Mouse (Mus musculus) gastrocnemius, postnatal 25 days (tissue): ENCODE measurements around the gene Ccl12. TPM values are rescaled to one million over a fixed set of nuclear protein-coding genes. Genes with fewer than 3 reads are reported as not detected.

Experiments used
- DNase-seq: peaks from one replicate; pipeline ENCODE4 v3.0.0; 2022
- long read RNA-seq, 2 experiments: library from polyadenylated mRNA; stranded (forward); transcript quantifications; one replicate each; pipeline ENCODE4 v2.0.0; 2021
- total RNA-seq, 2 experiments: library from RNA; stranded (reverse); gene quantifications; 1 replicate in 1 of 2; 2 replicates in 1 of 2; pipeline ENCODE4 v1.2.3; 2021

Gene Ccl12
- not detected for total RNA-seq
- long read RNA-seq, experiment 1: 0 reads
- long read RNA-seq, experiment 2, partial matches to known transcripts: 0 of 1 reads
- long read RNA-seq, experiment 2, other reads (novel, unspliced or antisense): 1 of 1 reads

GRCm38 (mm10) chr11:82101529-82101928 lies at the start of gene Ccl12:
Gene Ccl12, plus strand, starts transcription at chr11:82101845.
- DNase-seq: no peak

DNA sequence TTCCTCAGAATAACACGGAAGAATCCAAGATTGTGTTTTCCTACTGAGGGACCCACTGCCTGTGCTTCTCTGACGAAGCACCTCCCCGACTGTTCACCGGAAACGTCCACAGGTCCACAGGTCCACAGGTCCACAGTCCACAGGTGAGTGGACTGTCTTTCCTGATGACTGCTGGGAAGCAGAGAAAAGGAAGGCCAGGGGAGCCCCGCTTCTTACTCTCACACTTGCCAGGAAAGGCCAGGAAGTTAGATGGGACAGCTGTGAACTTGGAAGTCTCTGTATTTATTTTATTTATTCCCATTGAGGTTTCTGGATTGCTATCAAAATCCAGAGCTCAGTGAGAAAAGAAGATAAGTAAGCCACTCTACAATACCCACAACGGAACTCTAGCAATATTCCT lies 47.8 kb upstream of the Ccl12 start:
- DNase-seq: no peak

DNA sequence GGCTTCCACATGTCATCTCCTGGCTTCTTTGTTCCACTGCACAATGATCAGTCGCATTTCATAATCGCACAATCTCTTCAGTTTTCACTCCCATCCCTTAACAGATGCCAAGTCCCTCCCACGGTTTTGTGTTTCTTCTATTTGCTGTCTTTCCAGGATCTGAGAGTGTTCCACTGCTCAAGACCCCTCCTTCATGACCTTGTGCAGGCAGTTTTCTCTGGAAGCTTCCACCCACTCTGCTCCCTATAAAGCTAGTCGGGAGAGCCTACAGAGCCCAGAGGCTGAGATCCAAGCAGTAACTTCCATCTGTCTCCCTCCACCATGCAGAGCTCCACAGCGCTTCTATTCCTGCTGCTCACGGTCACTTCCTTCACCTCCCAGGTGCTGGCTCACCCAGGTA lies 44.0 kb upstream of the Ccl12 start, which contains the start of gene Ccl11:
Gene Ccl11 (plus strand): TSS at position 178 of the 400 bp plus-strand sequence.
- DNase-seq: peak; percentile 36

DNA sequence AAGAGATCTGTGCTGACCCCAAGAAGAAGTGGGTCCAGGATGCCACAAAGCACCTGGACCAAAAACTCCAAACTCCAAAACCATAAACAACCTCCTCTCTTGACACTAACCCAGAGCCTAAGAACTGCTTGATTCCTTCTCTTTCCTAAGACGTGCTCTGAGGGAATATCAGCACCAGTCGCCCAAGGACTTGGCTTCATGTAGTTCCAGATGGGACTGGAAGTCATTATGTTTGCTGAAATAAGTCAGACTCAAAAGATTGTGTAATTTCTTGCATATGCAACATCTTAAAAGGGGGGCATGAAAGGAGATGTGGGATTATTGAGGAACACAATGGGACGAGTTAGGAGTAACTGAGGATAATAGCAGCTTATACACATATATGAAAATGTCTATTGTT lies 39.4 kb upstream of the Ccl12 start:
- peak; percentile 15 for DNase-seq

DNA sequence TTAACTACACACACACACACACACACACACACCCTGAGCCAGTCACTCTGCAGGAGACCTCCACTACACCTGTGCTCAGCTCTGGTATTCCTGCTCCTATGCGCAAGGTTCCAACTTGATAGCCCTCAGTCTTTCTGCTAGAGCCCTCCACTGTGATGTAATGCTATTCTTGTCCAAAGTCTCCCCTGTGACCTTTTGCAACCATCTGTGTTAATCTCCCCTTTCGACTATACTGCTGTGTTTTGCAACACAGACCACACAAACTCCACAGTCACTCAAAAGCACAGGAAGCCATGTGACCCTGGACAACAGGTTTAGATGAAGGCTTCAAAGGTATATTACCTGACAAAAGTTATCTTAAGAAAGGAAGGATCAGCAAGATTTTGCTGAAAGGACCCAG lies 38.2 kb upstream of the Ccl12 start:
- DNase-seq: no peak

- no peak for DNase-seq
Observed at GRCm38 (mm10) chr11:82066953-82067571, 34.6 kb upstream of the Ccl12 start.

DNA sequence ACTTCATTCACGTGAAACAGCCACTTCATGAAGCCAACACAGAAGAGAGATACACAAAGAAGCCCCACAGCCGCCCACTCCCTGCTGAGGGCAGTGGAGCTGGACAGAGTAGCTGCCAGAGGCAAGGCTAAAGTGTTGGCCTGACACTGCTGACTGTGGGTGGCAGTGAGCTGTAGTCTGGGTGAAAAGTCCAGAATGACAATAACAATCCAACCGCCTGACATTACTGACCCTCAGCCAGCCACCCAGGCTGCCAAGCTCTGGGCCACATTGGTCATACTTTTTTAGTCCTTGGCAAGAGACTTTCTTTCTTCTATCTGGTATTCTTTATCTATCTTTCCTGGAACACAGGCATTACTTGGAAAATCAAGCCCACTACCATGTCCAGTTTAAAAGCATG lies 30.6 kb upstream of the Ccl12 start:
- DNase-seq: peak; percentile 35

- DNase-seq: no peak
Observed at GRCm38 (mm10) chr11:82072374-82072773, 29.3 kb upstream of the Ccl12 start.

DNA sequence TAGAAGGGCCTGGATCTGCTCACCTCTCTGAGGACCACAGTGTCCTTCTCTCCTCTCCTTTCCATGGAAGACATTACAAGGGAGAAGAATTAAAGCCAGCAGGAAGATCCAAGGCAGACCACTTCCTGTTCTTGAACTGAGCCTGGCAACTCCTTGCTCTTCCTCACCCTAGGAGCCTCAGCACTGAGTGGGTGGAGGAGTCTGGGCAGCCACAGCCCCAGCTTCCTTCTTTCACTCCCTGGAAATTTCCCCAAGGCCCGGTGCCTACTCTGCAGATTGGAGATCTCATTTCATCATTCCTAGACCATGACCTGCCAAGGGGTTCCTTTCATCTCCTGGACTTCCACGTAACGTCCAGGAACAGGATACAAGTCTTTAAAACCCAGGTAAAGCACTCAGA lies 28.7 kb upstream of the Ccl12 start:
- DNase-seq: no peak

GRCm38 (mm10) chr11:82073686-82074085 lies 28.0 kb upstream of the Ccl12 start:
- DNase-seq: no peak

- no peak for DNase-seq
Observed at GRCm38 (mm10) chr11:82077031-82077430, 24.6 kb upstream of the Ccl12 start.

- no peak for DNase-seq
Observed at GRCm38 (mm10) chr11:82078136-82078730, 23.4 kb upstream of the Ccl12 start.

GRCm38 (mm10) chr11:82080865-82081264 lies 20.8 kb upstream of the Ccl12 start:
- no peak for DNase-seq

DNA sequence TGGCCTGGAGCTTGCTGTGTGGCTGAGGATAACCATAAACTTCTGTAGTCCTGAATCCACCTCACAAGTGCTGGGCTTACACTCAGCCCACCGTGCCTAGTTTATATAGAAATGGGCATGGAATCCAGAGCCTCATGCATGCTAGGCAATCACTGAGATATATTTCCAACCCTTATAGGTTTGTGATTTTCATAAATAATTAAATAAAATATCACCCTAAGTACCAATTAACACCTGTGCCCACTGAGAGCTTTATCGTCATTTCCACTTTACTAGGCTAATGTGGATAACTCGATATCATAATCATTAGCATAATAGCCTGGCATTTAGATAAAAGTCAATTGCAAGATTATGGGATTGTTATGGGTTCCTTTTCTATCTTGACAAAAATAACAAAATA lies 17.3 kb upstream of the Ccl12 start:
- no peak for DNase-seq

DNA sequence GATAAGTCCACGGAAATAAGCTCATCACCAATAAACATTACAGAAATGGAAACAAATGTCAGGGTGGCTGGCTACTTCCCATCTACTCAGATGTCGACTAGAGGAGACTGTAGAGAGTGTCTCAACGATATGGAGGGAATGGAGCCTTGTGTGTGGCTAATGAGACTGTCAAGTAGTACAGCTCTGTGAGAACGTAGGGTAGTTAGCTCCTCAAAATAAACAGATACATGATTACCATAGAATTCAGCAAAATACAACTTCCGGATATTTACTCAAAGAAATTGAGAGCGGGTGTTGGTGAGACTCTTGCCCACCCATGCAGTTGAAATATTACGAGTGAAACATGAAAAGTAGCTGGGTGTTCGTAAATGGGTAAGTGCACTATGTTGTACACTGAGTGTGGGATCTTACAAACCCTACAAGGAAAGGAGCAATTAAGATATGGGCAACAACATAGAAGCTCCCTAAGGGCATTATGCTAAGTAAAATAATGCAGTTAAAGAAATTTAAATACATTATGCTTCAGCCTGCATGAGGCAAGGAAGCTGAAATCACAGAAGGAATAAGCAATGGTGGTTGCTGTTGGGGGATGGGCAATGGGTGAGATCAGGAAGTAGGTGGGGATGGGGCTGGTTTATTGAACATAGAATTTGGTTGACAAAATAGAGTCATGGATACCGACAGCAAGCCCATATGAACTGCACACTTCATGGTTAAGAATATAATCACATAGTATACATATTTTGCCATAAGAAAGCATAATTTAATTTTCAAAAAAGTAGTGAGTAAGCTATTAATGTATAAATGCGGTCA lies 1.9 kb upstream of the Ccl12 start:
- no peak for DNase-seq

GRCm38 (mm10) chr11:82101087-82101486 lies 558 bp upstream of the Ccl12 start:
- DNase-seq: no peak

GRCm38 (mm10) chr11:82109611-82110010 lies 8.0 kb downstream of the Ccl12 start:
- no peak for DNase-seq

GRCm38 (mm10) chr11:82110372-82111248 lies 9.0 kb downstream of the Ccl12 start:
- no peak for DNase-seq

- DNase-seq: no peak
Observed at GRCm38 (mm10) chr11:82114885-82115284, 13.2 kb downstream of the Ccl12 start, which contains the start of gene Ccl8. Gene Ccl8, plus strand, starts transcription at chr11:82115185.

GRCm38 (mm10) chr11:82116041-82116440 lies 14.4 kb downstream of the Ccl12 start:
- no peak for DNase-seq

DNA sequence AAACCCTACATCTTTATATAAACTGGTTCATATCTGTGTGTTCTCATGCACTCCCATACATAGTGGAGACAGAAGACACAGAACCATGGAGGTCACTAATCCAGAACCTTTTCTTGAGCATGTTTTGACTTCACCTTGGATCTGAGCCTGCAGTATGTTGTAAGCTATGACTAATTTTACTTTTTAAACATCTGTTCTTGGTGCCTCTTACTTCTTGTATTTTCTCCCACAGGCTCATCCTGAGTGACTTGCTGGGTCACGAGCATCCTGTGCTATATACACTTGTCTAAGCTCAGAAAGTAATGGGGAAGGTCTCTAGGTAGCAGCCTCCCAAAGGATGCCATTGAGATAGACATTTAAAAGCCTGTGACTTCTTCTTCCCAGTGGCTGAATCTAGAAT lies 31.3 kb downstream of the Ccl12 start:
- no peak for DNase-seq

DNA sequence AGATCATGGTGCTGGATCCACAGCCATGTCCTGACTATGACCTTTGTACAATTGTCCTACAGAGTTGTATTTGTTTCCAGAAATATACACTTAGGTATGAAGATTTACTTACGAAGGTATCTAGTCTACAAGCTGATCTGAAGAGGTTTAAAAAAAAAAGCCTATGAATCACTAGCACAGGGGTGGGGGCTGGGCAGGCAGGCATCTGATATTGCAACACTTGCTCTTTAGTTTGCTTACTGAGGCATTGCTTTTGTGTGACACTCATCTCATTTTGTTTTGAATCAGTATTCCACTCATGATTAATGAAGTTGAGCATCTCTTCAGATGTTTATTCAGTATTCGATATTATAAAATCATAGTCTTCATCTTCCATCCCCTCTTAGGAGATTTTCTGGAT lies 34.6 kb downstream of the Ccl12 start:
- DNase-seq: no peak
